Mouse (Mus musculus) lung, embryonic 15.5 days (tissue): ENCODE results near the gene Cyp2d10. TPM values are rescaled to one million over a fixed set of nuclear protein-coding genes. Genes with fewer than 3 reads are reported as not detected.
A peak's percentile ranks its signal among the peaks of the same experiment; 100 is the strongest.
"Not testable (repeated sequence)": the region's sequence is repeated elsewhere in the genome, so short reads cannot be mapped to it uniquely, and the experiment has no call there.

Experiments used
- ATAC-seq: fragments of 200-750 bp; cut with Nextera tagmentation; 2 replicates; pipeline ENCODE4 v1.8.0; 2017; ENCODE audit warnings: moderate number of reproducible peaks, borderline replicate concordance; ENCODE audit not compliant: low FRiP score, low TSS enrichment; ENCODE audit errors: extremely low read depth
- H3K27ac ChIP-seq: fragments of 300-500 bp; sonication (generic); 2 replicates; pipeline ENCODE4 v1.5.1; 2015; ENCODE audit warnings: moderate library complexity, mild to moderate bottlenecking, inconsistent platforms
- H3K27me3 ChIP-seq: fragments of 300-500 bp; sonication (generic); 2 replicates; pipeline ENCODE4 v1.6.1; 2015; ENCODE audit warnings: inconsistent platforms
- H3K36me3 ChIP-seq: fragments of 300-500 bp; sonication (generic); 2 replicates; pipeline ENCODE4 v1.6.1; 2015; ENCODE audit warnings: inconsistent platforms
- H3K4me1 ChIP-seq: fragments of 300-500 bp; sonication (generic); 2 replicates; pipeline ENCODE4 v1.6.1; 2015; ENCODE audit warnings: inconsistent platforms
- H3K4me2 ChIP-seq: fragments of 300-500 bp; sonication (generic); 2 replicates; pipeline ENCODE4 v1.6.1; 2015; ENCODE audit warnings: inconsistent platforms, mild to moderate bottlenecking, moderate library complexity
- H3K4me3 ChIP-seq: fragments of 300-500 bp; sonication (generic); 2 replicates; pipeline ENCODE4 v1.5.1; 2015; ENCODE audit warnings: mild to moderate bottlenecking, inconsistent platforms
- H3K9ac ChIP-seq: fragments of 300-500 bp; sonication (generic); 2 replicates; pipeline ENCODE4 v1.6.1; 2015; ENCODE audit warnings: inconsistent platforms
- H3K9me3 ChIP-seq: fragments of 300-500 bp; sonication (generic); 2 replicates; pipeline ENCODE4 v1.6.1; 2016; ENCODE audit warnings: inconsistent platforms
- WGBS: fragments of 180-500 bp; shearing (Covaris S2); methylation state at CpG from one replicate; pipeline ENCODE4 v1.1.7; 2015; 5-methylcytosine and 5-hydroxymethylcytosine counted together
- polyA plus RNA-seq: library from polyadenylated mRNA; unstranded; fragments of >200 nt; fragmentation: Nextera tagmentation; extraction: Ambion mirVana; gene quantifications from 2 replicates; pipeline ENCODE4 v1.2.1, GENCODE M21; 2015

Gene Cyp2d10
- polyA plus RNA-seq, 1 experiment from 2014 or later = not detected

- H3K4me3 ChIP-seq = no peak within 1 kb of the TSS
- no peaks in the 10 kb centered on the region for H3K27me3 ChIP-seq
- H3K27ac ChIP-seq = no peak within 1 kb of the TSS
- no peaks in the 10 kb centered on the region; the same call in 1 of the 2 replicates for H3K9me3 ChIP-seq
- ATAC-seq = no peak
- H3K9ac ChIP-seq = no peak within 1 kb of the TSS
- H3K36me3 ChIP-seq = no peaks in the 10 kb centered on the region
- no peak within 1 kb of the TSS for H3K4me2 ChIP-seq
- peaks cover 4% of the 10 kb centered on the region; the same call in 1 of the 2 replicates for H3K4me1 ChIP-seq
These were observed 26.1 kb upstream of the Cyp2d10 start, which contains the start of gene Cyp2d9 for GRCm38 (mm10) chr15:82433137-82433536. Cyp2d9 (plus strand) TSS chr15:82433437.

- Histone ChIP-seq H3K27ac (no peak overlapping the region), H3K9me3 (no peaks in the 10 kb centered on the region), H3K9ac (no peak overlapping the region), H3K27me3 (no peaks in the 10 kb centered on the region), H3K4me1 (no peaks in the 10 kb centered on the region), H3K4me2 (no peak overlapping the region), H3K4me3 (no peak overlapping the region), H3K36me3 (no peaks in the 10 kb centered on the region)
- WGBS = 67% methylated on average over 3 of the region's 3 CpGs
- no peak for ATAC-seq
These were observed 16.5 kb upstream of the Cyp2d10 start for GRCm38 (mm10) chr15:82423471-82423870.

DNA sequence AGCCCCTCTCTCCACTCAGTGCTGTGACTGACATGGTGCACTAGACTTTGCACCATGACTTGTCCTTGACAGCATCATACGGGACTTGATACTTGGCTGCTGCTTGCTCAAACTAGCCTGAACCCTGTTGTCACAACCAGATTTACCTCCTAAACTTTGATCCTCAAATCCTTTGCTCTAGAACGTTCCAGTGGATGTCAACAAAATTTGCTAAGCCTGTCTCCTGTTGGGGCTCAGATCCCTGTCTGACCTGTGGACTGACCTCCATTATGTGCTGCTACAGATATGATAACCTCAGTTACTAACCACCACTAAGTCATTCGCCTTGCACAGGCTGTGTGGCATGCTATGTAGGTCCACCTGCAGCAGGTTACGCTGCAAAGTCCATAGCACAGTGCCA is 15.9 kb upstream of the Cyp2d10 start:
- Histone ChIP-seq H3K27ac (no peak overlapping the region), H3K4me2 (no peak overlapping the region), H3K27me3 (no peaks in the 10 kb centered on the region), H3K9me3 (no peaks in the 10 kb centered on the region), H3K36me3 (no peaks in the 10 kb centered on the region), H3K4me1 (no peaks in the 10 kb centered on the region), H3K9ac (no peak overlapping the region), H3K4me3 (no peak overlapping the region)
- no peak for ATAC-seq
- 61% methylated on average over 4 of the region's 4 CpGs for WGBS

DNA sequence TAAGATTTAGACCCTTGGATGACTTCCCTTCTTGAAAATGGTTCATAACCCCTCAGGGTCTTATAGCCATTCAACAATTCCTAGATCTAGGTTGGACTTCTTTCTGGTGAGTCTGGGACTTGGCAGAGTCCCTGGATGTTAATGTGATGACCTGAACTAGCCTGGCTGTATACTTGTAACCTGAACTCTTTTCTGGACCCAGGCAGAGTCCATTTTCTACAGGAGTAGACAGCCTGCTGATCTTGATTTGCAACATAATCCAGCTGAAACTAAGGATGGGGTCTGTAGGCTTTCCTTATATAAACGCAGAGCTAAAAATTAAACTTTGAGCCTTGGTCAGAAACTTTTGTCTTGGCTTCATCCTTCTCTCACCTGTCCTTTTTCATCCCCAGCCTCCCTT is 11.6 kb upstream of the Cyp2d10 start:
- H3K4me1 ChIP-seq = peaks cover 10% of the 10 kb centered on the region
- H3K27me3 ChIP-seq = no peaks in the 10 kb centered on the region
- H3K4me3 ChIP-seq = no peak overlapping the region
- ATAC-seq = no peak
- H3K4me2 ChIP-seq = no peak overlapping the region
- no peaks in the 10 kb centered on the region for H3K9me3 ChIP-seq
- H3K36me3 ChIP-seq = no peaks in the 10 kb centered on the region
- H3K27ac ChIP-seq = no peak overlapping the region
- WGBS = 85% methylated on average over 1 of the region's 1 CpGs
- no peak overlapping the region for H3K9ac ChIP-seq

DNA sequence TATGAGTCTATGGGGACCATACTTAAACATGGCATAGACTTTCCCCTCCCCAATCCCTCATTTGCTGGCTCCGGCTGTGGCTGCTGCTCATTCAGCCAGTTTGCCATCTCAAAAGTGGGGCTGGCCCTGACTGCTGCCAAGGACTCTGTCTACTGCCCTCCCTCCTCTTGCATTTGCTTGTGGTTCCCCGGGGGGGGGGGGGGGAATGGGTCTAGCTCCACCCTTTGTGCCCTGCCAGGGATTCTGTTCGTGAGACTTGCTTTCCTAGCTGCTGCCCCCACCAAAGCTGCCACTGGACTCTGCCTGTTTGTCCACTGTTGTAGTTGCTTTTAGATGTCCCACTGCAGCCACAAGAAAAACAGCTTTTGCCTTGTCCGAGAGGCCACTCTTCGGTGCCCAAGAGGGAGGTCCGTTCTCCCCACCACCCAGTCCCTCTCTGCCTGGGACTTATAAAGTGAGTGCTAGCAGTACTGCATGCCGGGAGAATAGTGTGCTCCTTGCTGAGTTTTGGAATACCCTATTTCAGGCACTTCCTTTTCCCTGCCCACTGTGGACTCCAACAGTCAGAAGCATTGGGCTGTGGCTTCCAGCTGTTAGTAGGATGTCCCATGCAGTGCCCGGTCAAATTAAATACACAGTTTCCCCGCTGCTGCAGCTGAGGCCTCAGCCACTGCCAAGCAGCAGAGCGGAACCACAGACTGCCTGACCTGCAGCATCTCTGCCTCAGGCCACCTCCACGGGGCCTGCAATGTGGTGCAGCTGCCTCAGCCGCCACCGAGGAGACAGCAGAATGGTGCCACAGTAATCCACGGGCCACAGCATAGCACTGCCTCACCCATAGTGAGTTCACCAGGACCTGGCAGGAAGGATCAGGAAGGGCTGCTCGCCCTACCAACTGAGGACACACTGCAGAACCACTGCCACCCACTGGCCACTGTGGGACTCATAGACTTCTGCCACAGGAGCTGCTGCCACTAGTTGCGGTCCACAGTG is 10.1 kb upstream of the Cyp2d10 start:
- peak overlapping the region; percentile 44; the same call in 1 of the 2 replicates for H3K4me2 ChIP-seq
- no peaks in the 10 kb centered on the region for H3K27me3 ChIP-seq
- H3K36me3 ChIP-seq = no peaks in the 10 kb centered on the region
- H3K4me3 ChIP-seq = 0 out of 2 replicates have a peak overlapping the region, but pooled peaks have one; percentile 12
- H3K4me1 ChIP-seq = peaks cover 10% of the 10 kb centered on the region
- 25% methylated on average over 15 of the region's 16 CpGs for WGBS
- no peaks in the 10 kb centered on the region for H3K9me3 ChIP-seq
- H3K27ac ChIP-seq = peak overlapping the region; percentile 53
- peak; percentile 93 for ATAC-seq
- H3K9ac ChIP-seq = peak overlapping the region; percentile 4; the same call in 1 of the 2 replicates

DNA sequence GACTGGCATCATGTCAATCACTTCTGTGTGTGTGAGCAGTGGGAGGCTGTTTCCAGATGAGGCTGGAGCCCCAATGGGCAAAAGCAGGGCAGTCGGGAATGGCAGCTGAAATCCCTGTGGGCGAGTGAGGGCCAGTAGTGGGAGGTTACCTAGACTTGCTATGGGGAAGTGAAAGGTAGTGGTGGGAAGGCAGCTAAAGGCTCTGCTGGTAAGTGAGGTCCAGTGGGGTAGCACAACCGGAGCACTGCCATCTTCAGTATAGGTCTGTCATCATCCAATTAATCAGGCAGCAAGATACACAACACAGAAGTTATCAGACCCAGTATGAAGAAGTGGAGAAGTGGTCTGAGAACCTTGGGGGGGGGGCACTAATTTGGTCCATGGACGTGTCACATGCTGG is 541 bp upstream of the Cyp2d10 start:
- WGBS = 66% methylated on average over 4 of the region's 4 CpGs
- H3K9me3 ChIP-seq = no peaks in the 10 kb centered on the region
- H3K27ac ChIP-seq = no peak overlapping the region
- no peaks in the 10 kb centered on the region for H3K27me3 ChIP-seq
- no peak overlapping the region for H3K4me3 ChIP-seq
- no peaks in the 10 kb centered on the region for H3K36me3 ChIP-seq
- ATAC-seq = no peak
- H3K9ac ChIP-seq = no peak overlapping the region
- no peak overlapping the region for H3K4me2 ChIP-seq
- no peaks in the 10 kb centered on the region for H3K4me1 ChIP-seq

DNA sequence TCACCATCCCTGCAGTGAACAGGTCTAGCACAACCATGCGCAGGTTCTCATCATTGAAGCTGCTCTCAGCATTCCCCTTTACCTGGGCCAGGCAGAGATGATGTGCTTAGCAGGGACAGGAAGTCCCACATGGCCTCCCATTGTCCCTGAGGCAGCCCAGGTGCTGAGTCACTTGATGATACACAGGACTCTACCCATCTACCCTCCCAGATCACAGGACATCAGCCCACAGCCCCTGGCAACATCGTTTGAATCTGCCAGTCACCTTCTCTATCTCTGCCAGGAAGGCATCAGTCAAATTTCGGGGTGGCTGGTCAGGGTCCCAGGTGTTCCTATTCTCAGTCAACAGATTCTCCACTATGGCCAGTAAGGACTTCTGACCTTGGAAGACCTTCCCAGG is 2.8 kb downstream of the Cyp2d10 start:
- no peak for ATAC-seq
- 80% methylated on average over 3 of the region's 3 CpGs for WGBS
- Histone ChIP-seq H3K36me3 (no peaks in the 10 kb centered on the region), H3K9ac (no peak overlapping the region), H3K9me3 (no peaks in the 10 kb centered on the region), H3K27ac (no peak overlapping the region), H3K27me3 (no peaks in the 10 kb centered on the region), H3K4me2 (no peak overlapping the region), H3K4me3 (no peak overlapping the region), H3K4me1 (no peaks in the 10 kb centered on the region)

- no peaks in the 10 kb centered on the region for H3K36me3 ChIP-seq
- ATAC-seq = no peak
- H3K9me3 ChIP-seq = no peaks in the 10 kb centered on the region
- 89% methylated on average over 9 of the region's 9 CpGs for WGBS
- no peak overlapping the region for H3K27ac ChIP-seq
- no peak overlapping the region for H3K4me3 ChIP-seq
- H3K4me1 ChIP-seq = no peaks in the 10 kb centered on the region
- H3K27me3 ChIP-seq = no peaks in the 10 kb centered on the region
- no peak overlapping the region for H3K4me2 ChIP-seq
- H3K9ac ChIP-seq = no peak overlapping the region
These were observed 3.4 kb downstream of the Cyp2d10 start for GRCm38 (mm10) chr15:82403606-82404005.

DNA sequence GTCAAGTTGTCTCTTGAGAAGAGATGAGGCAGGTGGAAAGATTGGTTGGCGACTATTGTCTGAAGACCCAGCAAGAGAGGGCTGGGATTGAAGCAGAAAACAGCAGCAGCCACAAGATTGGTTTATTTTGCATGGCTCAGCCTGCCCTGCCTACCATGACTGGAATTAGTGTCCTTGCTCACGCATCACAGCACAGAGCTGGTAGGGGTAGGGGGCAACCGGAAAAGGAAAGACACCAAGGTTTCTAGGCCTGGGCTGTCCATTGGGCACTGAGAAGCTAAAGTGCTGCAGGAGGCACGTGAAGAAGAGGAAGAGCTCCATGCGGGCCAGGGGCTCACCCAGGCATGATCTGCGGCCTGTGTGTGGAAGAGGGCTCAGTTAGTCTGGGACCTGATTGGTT is 4.3 kb downstream of the Cyp2d10 start:
- H3K4me3 ChIP-seq = no peak overlapping the region
- H3K4me1 ChIP-seq = no peaks in the 10 kb centered on the region
- no peak overlapping the region for H3K9ac ChIP-seq
- H3K4me2 ChIP-seq = no peak overlapping the region
- H3K27ac ChIP-seq = no peak overlapping the region
- no peaks in the 10 kb centered on the region for H3K9me3 ChIP-seq
- no peak for ATAC-seq
- WGBS = 84% methylated on average over 6 of the region's 6 CpGs
- no peaks in the 10 kb centered on the region for H3K36me3 ChIP-seq
- no peaks in the 10 kb centered on the region for H3K27me3 ChIP-seq

DNA sequence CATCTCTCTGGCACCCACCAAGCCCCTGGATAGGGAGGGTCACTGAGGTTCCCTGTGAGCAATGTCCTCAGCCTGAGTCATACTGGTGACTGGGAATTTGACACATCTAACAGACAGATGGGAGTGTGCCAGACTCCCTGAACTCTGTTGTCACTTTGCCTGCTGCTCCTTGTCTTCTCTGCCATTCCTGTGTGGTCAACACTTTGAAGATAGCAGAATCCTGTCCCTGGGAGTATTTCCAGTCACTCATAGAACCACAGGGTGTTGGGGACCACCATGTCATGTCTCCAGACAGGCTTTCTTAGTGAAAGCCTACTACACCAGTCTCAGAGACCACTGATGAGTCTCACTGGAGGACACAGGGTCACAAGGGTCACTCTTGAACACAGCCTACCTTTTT is 4.9 kb downstream of the Cyp2d10 start:
- Histone ChIP-seq H3K9ac (no peak overlapping the region), H3K4me2 (no peak overlapping the region), H3K4me3 (no peak overlapping the region), H3K27me3 (no peaks in the 10 kb centered on the region), H3K36me3 (no peaks in the 10 kb centered on the region), H3K9me3 (no peaks in the 10 kb centered on the region), H3K4me1 (no peaks in the 10 kb centered on the region), H3K27ac (no peak overlapping the region)
- no peak for ATAC-seq

DNA sequence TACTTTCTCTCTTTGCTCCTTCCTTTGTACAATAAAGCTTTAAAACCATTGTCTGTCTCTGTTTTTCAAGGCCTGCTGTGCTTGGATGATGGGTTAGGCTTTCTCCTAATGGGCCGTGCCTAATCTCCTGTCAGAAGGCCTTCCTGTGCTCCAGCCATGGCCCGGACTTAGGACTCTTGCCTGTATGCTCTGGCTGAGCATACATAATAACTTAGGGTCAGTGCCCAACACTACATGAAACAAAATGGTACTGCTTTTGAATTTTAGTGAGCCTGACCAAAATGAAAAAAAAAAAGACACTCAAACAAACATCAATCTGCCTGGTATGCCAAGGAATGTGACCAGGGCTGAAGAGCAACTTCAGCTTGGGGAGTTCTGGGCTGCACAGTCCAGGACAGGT is 5.5 kb downstream of the Cyp2d10 start:
- H3K27ac ChIP-seq = no peak overlapping the region
- 72% methylated on average over 2 of the region's 2 CpGs for WGBS
- H3K4me2 ChIP-seq = no peak overlapping the region
- no peak for ATAC-seq
- H3K9me3 ChIP-seq = no peaks in the 10 kb centered on the region
- H3K4me1 ChIP-seq = no peaks in the 10 kb centered on the region
- H3K36me3 ChIP-seq = no peaks in the 10 kb centered on the region
- no peaks in the 10 kb centered on the region for H3K27me3 ChIP-seq
- H3K4me3 ChIP-seq = no peak overlapping the region
- H3K9ac ChIP-seq = no peak overlapping the region

- H3K9me3 ChIP-seq, H3K36me3 ChIP-seq, H3K4me2 ChIP-seq, H3K4me3 ChIP-seq, H3K27ac ChIP-seq, ATAC-seq, H3K4me1 ChIP-seq, H3K27me3 ChIP-seq, H3K9ac ChIP-seq: not testable (repeated sequence)
- 61% methylated on average over 3 of the region's 3 CpGs for WGBS
These were observed 11.0 kb downstream of the Cyp2d10 start for GRCm38 (mm10) chr15:82395955-82396354.
